Mouse (Mus musculus) gastrocnemius, postnatal 14 days (tissue): Measurements from ENCODE around the gene Id3. TPM values are rescaled to one million over a fixed set of nuclear protein-coding genes. Genes with fewer than 3 reads are reported as not detected.

ENCODE experiments used
- DNase-seq: peaks from one replicate; pipeline ENCODE4 v3.0.0; 2021; ENCODE audit warnings: mixed read lengths
- intact Hi-C: fragments of 180-260 bp; cut with DNase I; formaldehyde crosslinking; loops from one replicate; pipeline ENCODE4 v1.15.1; 2025; ENCODE audit warnings: low total_unique reads
- total RNA-seq, 2 experiments: library from RNA; stranded (reverse); gene quantifications; 2 replicates each; pipeline ENCODE4 v1.2.3; 2021

Id3 gene
- total RNA-seq, 2 experiments from 2014 or later, result 28.4 to 28.7 TPM

DNA sequence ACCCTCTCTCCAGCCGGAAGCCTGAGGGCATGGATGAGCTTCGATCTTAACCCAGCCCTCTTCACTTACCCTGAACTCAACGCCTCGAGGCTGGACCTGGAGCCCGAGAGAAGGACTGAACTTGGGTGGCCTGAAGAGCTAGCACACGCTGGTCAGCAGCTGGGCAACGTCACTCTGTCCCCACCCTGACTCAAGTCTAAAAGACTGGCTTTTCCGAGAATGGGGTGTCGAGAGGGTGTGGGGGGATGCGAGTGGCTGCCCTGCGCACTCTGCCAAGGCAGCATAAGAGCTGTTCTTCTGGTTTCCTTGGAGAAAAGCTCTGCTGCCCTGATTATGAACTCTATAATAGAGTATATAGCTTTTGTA lies 1.6 kb downstream of the Id3 start:
- intact Hi-C loops, result no loop called here
- DNase-seq, result no peak

DNA sequence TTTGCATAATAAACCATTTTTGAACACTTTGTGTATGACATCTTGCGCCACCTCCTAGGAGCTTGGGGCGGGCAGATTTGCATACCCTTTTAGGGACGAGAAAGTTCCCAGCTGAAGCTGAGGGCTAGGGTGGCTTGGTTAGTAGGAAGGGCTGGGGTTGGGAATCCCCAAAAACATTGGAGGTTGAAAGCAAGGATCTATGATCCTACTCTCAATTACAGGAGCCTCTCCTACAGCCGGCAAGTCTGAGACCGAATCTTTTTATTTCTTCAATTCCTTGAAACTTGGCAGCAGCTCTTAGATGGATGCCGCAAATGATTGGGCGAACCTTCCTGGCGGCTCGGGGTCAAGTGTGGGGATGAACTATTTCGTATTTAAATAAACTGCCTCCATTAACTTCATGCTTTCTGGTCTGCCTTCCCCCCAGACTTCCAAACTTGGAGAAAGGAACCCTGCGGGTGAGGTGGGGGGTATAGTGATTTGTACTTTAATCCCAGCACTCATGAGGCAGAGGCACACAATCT lies 2.1 kb downstream of the Id3 start:
- no peak for DNase-seq
- intact Hi-C loops, result no loop called here

DNA sequence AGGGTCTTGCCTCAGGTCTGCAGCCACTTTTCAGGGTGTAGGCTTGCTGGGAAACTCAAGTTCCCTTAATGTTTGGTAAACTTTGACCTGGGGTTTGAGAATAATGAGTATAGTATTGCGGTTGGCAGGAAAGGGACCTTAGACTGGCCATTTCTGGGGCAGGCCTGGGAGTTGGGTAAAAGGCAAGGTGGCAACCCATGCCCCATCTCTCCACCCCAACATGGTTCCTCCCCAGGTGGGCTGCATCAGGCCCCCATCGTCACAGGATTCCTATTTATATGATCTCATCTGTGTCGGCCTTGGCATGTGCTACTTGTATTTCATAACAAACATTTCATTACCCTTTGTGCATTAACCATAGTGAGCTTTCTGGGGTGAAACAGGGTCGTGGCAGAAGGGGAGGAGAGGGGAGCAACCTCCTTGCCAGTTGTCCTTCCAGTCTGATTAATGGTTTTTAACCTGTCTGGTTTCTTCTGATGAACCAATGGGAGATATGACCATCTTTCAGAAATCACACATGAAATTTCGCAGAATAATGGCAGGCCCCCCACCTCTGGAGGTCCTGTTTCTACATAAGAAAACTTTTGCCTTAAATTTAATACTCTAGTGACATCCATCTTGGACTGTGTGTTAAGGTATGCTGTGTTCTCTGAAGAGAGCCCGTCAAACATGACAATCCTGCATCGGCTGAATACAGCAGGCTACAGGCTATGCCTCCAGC lies 2.9 kb downstream of the Id3 start:
- intact Hi-C loops, result no loop called here
- DNase-seq, result no peak

DNA sequence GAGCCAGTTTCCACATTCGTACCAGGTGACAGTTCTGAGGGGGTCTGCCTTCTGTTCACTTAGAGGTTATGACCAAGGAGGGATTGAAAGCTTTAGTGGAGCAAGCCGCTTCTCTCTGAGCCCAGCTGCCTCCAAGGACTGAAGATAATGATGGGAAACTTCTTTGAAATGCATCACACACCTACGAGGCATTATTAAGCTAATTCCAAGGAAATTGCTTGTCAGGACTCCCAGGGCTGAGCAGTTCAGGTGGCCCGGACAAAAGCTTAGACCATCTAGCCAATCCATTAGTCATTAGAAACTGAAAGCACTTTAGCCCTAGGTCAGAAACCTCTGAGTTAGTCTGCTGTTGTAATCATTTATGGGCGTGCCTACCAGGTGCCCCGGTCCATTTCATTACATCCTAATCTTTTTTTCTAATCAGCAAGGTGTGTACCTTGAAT lies 3.4 kb downstream of the Id3 start:
- intact Hi-C loops, result no loop called here
- no peak for DNase-seq

DNA sequence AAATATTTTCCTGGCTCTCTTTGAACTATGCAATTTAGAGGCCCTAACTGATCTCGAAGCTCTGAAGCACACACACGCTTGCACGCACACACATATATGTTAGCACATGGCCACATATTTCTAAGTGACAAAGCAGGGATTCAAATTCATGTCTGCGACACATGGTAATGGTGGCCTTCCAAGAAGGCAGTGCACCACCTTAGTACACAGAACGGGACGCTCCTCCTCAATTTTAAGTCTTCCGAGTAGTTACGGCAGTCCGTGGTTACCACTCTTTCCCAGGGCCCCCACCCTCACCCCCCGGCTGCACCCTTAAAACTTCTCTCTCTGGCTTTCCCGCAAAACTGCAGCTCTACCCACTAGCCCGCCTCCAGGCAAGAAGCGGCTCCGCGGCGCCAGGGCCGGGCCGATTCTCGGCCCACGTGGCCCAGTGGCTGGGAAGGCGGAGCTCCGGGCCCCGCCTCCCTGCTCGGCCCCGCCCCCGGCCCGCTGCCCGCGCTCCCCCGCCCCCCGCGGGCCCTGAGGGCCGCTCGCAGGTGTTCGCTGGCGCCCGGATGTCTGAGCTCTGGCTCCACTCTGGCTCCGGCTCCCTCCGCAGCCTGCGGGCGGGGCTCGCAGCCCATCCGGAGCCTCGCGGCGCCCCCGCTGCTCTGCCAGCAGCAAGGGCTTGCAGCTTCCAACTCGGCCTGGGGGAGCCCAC lies 4.3 kb downstream of the Id3 start:
- peak; percentile 87 for DNase-seq
- intact Hi-C loops, result no loop called here

DNA sequence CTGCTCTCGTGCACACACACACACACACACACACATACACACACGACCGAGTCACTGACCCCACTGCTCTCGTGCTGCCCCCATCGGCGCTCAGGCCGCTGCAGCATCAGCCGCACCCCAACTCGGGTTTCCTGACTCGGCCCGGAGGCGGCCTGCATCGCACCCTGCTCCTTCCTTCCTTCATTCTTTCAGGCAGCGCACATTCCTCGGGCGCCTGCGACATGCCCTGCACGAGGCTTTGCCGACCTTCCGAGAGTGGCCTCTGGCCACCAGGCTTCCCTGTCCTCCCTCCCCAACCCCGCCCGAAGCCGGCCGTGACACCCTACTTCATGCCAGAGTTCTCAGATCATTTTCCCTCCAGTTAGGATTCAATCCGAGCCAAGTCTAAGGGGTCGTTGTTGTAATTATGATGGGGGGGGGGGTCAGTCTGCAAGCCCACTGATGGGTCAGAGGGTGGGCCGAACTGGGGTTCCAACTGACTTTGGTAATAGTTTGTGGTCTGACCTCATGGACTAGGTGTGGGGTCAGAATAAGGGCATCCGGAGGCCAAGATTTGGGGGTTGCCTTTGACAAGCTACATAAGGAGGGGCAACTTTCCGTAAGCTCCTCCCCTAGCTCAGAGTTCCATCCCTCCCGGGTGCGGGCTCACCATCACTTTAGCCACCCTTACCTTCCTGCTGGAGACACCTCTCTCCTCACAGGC lies 5.2 kb downstream of the Id3 start:
- DNase-seq, result peak; percentile 64
- intact Hi-C loops, result no loop called here

DNA sequence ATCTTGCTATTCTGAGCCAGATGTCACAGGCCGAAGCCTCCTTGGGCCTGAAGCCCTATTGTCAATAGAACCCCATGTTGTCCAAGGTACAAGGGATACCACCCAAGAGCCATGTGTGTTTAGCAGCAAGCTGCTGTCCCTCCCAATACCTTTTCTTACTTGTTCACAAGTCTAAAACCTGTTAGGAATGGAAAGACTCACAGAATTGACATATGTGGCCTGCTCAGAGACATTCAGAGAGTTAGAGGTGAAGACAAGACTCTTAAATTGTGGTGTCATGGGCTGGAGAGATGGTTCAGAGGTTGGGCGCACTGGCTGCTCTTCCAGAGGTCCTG lies 5.7 kb downstream of the Id3 start:
- intact Hi-C loops, result no loop called here
- DNase-seq, result no peak

DNA sequence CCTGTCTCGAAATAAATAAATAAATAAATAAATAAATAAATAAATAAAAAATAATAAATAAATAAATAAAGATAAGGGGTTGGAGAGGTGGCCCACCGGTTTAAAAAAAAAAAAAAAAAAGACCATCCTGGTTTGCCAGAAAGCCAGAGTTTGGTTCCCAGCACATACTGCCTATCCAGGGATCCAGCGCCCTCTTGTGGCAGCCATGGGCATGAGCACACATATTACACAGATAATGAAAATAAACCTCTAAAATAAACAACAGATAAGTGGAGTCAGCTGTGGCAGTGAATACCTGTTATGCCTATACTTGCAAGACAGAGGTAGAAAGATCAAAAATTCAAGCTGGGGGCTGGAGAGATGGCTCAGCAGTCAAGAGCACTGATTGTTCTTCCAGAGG lies 6.4 kb downstream of the Id3 start:
- peak; percentile 61 for DNase-seq
- intact Hi-C loops, result no loop called here

DNA sequence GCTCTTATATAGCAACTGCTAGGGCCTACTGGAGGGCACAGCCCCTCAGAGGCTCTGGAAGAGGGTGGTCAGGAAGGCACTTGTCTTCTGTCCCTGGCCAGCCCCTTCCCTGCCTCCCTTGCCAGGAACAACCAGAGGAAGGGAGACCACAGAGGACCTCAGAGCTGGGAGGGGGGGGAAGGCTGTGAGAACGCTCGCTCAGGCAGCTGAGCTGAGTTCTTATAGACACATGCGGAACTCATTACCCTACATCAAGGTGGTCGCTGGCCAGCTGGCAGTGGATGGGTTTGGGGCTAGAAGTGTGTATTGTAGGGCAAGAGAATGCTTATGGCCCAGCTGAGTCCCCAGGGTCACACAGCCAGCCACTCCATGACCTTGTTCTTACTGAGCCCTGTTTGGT lies 7.3 kb downstream of the Id3 start:
- no peak for DNase-seq
- intact Hi-C loops, result no loop called here

DNA sequence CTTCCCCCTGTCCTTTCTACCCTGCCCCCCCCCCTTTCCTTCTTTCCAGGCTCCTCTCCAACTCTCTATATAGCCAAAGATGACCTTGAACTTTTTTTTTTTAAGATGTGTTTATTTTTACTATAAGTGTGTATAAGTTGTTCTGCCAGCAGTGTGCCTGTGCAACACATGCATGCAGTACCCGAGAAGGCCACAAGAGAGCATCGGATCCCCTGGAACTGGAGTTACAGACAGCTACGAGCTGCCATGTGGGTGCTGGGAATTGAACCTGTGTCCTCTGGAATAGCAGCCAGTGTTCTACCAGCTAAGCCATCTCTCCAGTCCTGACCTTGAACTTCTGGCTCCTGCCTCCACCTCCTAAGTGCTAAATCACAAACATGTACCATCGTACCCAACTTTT lies 9.5 kb downstream of the Id3 start:
- DNase-seq, result no peak
- intact Hi-C loops, result no loop called here

DNA sequence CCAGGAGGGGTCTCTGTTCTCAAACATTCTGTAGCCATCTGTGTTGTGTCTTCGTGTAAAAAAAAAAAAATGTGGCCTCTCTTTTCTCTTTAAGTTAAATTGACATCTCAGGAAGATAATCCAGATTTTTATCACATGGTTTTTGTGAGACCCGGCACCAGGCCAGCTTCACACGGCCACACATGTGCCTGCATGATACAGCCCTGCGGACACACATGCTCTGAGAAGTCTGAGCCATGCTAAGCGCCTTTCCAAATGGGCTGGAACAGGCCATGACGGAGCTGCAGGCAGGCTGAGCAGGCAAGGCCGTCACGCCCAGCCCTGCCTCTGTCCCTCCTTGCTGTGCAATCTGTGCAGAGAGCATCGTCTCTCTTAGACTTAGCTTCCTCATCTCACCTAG lies 11.2 kb downstream of the Id3 start:
- no peak for DNase-seq
- intact Hi-C loops, result no loop called here

DNA sequence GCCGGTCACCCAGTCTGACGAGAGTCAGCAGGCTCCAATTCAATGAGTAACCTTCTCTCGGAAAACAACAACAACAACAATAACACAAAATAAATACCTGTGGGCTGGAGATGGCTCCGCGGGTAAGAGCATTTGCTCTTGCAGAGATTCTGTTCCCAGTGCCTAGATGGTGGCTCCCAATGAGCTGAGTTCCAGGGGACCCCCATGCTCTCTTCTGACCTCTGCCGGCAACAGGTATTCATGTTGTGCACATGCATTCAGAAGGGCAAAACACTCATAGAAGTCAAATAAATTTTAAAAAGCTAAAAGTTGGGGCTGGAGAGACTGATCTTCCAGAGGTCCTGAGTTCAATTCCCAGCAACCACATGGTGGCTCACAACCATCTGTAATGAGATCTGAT lies 15.2 kb downstream of the Id3 start:
- DNase-seq, result no peak
- intact Hi-C loops, result loop anchor here (2.0 kb wide), 1 partner anchor 90 kb away; no protein-coding TSS in a partner anchor

DNA sequence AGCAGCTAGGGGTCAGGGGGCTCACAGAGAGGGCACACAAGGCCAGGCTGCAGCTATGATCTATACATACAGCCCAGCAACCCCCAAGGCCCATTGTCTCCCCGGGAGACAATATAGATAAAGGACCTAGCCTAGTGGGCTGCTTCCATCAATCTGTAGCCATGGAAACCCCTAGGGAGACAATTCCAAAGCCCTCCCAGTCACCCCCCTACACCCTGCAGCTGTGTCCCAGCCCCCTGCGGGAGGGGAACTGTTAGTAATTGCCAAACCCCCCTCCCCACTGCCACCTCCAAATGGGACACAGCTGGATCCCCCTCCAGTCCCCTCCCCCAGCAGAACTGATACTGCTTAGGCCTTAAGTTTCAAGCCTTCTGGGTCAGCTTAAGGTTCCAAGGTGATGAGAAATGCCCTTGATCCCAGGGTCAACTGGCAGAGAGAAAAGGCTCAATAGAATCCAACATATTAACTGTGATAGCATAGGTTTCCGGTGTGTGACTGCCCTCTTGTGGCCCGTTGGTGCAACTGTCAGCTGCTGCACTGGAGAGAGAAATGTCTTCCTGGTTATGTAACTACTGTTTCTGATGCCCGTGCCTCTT lies 16.6 kb downstream of the Id3 start:
- peak; percentile 69 for DNase-seq
- intact Hi-C loops, result loop anchor here (2.0 kb wide), 1 partner anchor 91 kb away; no protein-coding TSS in a partner anchor

DNA sequence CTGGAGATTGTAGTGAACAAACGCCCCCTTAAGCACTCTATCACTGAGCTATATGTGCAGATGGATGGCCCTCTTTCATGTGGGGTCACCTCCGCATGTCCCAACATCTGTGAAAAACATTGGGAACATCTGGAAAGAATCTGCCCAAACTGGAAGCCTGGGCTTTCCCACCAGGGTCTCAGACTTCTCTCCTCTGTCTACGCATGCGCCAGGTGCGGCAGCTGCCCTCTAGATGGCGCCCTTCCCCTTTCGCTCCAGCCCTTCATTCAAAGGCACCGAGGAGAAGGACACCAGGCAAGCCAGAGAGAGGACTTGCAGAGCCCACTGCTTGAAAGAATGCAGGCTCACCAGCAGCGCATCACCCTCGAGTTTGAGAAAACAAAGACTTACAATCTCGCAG lies 20.2 kb downstream of the Id3 start:
- peak; percentile 88 for DNase-seq
- intact Hi-C loops, result no loop called here

DNA sequence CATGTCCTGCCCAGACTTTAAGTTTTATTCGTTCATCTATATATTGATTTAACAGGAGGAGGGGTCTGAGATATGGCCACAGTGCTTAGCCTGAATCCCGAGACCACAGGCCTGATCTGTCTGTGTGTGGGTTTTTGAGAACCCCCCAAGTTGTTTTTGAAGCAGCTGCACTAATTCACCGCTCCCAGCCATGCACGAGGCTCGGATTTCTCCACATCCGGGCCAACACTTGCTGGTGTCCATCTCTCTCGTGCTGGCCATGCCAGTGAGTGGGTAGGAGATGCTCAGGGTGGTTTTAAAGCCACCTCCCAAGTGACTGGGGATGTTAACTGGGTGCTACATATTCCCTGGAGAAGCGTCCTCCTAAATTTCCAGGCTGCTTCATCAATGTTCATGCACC lies 21.7 kb downstream of the Id3 start:
- intact Hi-C loops, result loop anchor here (2.0 kb wide), 1 partner anchor 34 kb away; no protein-coding TSS in a partner anchor
- DNase-seq, result peak; percentile 64

DNA sequence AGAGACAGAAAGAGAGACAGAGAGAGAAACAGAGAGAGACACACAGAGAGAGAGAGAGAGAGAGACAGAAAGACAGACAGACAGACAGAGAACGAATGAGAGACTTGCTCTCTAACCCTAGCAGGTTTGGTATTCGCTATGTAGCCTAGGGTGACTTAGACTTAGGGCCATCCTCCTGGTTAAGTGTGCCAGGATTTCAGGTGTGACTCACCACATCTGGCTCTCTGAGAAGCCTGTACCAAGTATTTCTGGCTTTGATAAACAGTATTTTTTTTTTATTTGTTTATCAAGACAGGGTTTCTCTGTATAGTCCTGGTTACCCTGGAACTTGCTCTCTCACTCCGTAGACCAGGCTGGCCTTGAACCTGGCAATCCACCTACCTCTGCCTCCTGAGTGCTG lies 24.4 kb downstream of the Id3 start:
- DNase-seq, result no peak
- intact Hi-C loops, result no loop called here

DNA sequence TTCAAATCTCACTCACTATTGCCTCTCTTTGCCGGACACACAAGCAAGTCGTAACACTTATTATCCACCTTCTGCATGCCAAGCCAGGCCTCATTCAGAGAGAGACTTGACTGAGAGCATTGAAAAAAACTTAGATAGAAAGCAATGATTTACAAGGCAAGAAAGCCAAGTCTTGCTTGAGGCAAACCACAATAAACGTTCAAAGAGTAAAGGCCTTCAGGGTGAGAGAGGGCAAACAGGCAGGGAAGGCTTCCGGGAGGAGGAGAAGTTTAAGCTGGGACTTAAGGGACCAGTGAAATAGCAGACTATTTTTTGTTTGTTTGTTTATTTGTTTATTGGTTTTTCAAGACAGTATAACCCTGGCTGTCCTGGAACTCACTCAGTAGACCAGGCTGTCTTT lies 27.1 kb downstream of the Id3 start:
- DNase-seq, result no peak
- intact Hi-C loops, result no loop called here

DNA sequence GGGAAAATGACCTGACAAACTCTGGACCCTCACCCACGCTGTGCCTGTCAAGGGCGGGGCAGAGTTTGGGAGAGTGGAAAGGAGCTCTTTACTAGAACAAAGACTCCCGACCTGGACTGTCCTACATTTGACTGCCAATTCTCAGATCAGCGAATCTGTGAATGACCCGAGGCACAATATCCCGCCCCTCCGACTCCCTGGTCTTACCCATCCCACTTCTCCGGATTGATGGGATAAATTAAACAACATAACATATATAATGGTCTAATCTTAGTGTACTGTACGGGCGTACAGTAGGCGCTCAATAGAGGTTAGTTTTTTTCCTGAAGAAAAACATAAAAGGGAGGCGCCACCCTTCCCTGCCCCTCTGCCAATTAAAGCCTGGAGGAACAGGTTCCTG lies 28.2 kb downstream of the Id3 start:
- no peak for DNase-seq
- intact Hi-C loops, result no loop called here

DNA sequence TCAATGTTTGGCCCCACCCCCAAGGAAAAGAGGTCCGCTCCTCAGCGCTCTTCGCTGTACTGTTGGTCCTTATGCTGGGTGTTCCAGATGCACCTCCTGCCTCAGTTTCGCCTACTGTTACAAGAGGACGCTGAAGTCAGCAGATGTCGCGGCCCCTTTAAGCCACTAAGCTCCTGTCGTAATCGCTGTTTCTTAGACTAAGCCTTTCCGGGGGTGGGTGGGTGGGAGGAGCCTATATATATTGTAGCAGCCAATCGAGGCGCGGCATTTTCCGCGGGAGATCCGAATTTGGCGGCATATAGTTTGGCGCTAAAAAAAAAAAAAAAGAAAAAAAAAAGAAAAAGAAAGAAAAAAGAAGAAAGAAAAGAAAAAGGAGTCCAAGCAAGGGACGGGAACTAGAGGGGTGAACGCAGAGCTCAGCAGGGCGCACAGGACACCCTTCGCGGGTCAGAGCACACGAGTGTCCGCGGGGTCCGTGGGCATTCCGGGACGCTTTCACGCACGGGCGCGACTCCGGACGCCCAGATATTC lies 28.8 kb downstream of the Id3 start, which contains the start of gene E2f2:
Gene E2f2, plus strand, starts transcription at position 384 of the 531 bp plus-strand sequence.
- intact Hi-C loops, result no loop called here
- peak; percentile 60 for DNase-seq
